Mouse (Mus musculus): Measurements from ENCODE around the gene Itfg2. TPM values are rescaled to one million over a fixed set of nuclear protein-coding genes. Genes with fewer than 3 reads are reported as not detected.
A peak's percentile ranks its signal among the peaks of the same experiment; 100 is the strongest.

Itfg2 gene
- 41.7 and 46.0 TPM in 2 replicates for polyA plus RNA-seq (2015; fragmentation: Nextera tagmentation; extraction: Ambion mirVana)

- Histone ChIP-seq H3K9ac (peak within 1 kb of the TSS; percentile 74), H3K4me1 (replicated peaks) (peaks cover 9% of the 10 kb centered on the region), H3K9me3 (no peaks in the 10 kb centered on the region), H3K27ac (peak within 1 kb of the TSS; percentile 97), H3K4me2 (peak within 1 kb of the TSS; percentile 69), H3K4me3 (peak within 1 kb of the TSS; percentile 55), H3K27me3 (no peaks in the 10 kb centered on the region), H3K36me3 (peaks cover 23% of the 10 kb centered on the region)
- WGBS = under 1% methylated on average over 42 of the region's 42 CpGs
- ATAC-seq (ENCODE audit: low FRiP score) = peak; percentile 96
These were observed at the start of gene Itfg2 for GRCm38 (mm10) chr6:128424269-128425019. TSS of gene Itfg2 (minus strand) at chr6:128424931.

- H3K27ac ChIP-seq = no peak overlapping the region
- 96% methylated on average over 6 of the region's 6 CpGs for WGBS
- H3K9me3 ChIP-seq = no peaks in the 10 kb centered on the region
- H3K4me2 ChIP-seq = no peak overlapping the region
- H3K4me1 ChIP-seq (replicated peaks) = no peaks in the 10 kb centered on the region
- H3K4me3 ChIP-seq = no peak overlapping the region
- no peaks in the 10 kb centered on the region for H3K36me3 ChIP-seq
- ATAC-seq (ENCODE audit: low FRiP score) = no peak
- H3K27me3 ChIP-seq = no peaks in the 10 kb centered on the region
- no peak overlapping the region for H3K9ac ChIP-seq
These were observed 49.4 kb upstream of the Itfg2 start for GRCm38 (mm10) chr6:128474112-128474511.

- no peak for ATAC-seq (ENCODE audit: low FRiP score)
- WGBS = 10% methylated on average over 9 of the region's 12 CpGs
These were observed 44.7 kb upstream of the Itfg2 start for GRCm38 (mm10) chr6:128469451-128469850.

GRCm38 (mm10) chr6:128467298-128467697 is 42.6 kb upstream of the Itfg2 start:
- Histone ChIP-seq H3K4me2 (no peak overlapping the region), H3K9ac (no peak overlapping the region), H3K27ac (no peak overlapping the region), H3K4me3 (no peak overlapping the region), H3K9me3 (no peaks in the 10 kb centered on the region), H3K27me3 (no peaks in the 10 kb centered on the region), H3K4me1 (replicated peaks) (no peaks in the 10 kb centered on the region), H3K36me3 (no peaks in the 10 kb centered on the region)
- 55% methylated on average over 2 of the region's 2 CpGs for WGBS
- ATAC-seq (ENCODE audit: low FRiP score) = no peak

More at GRCm38 (mm10) chr6:128469451-128469850, 44.7 kb upstream of the Itfg2 start:
- no peak overlapping the region for H3K9ac ChIP-seq
- H3K4me1 ChIP-seq (replicated peaks) = no peaks in the 10 kb centered on the region
- no peaks in the 10 kb centered on the region for H3K27me3 ChIP-seq
- no peaks in the 10 kb centered on the region for H3K9me3 ChIP-seq
- no peaks in the 10 kb centered on the region for H3K36me3 ChIP-seq
- no peak overlapping the region for H3K27ac ChIP-seq
- H3K4me3 ChIP-seq = no peak overlapping the region
- no peak overlapping the region for H3K4me2 ChIP-seq

GRCm38 (mm10) chr6:128466563-128466962 is 41.8 kb upstream of the Itfg2 start:
- ATAC-seq (ENCODE audit: low FRiP score) = no peak
- no peaks in the 10 kb centered on the region for H3K36me3 ChIP-seq
- H3K27ac ChIP-seq = no peak overlapping the region
- H3K4me2 ChIP-seq = no peak overlapping the region
- H3K27me3 ChIP-seq = no peaks in the 10 kb centered on the region
- no peak overlapping the region for H3K4me3 ChIP-seq
- 58% methylated on average over 3 of the region's 3 CpGs for WGBS
- no peaks in the 10 kb centered on the region for H3K9me3 ChIP-seq
- H3K4me1 ChIP-seq (replicated peaks) = no peaks in the 10 kb centered on the region
- H3K9ac ChIP-seq = no peak overlapping the region

- H3K9ac ChIP-seq = no peak overlapping the region
- no peaks in the 10 kb centered on the region for H3K27me3 ChIP-seq
- no peak overlapping the region for H3K4me3 ChIP-seq
- no peaks in the 10 kb centered on the region for H3K4me1 ChIP-seq (replicated peaks)
- ATAC-seq (ENCODE audit: low FRiP score) = no peak
- H3K4me2 ChIP-seq = no peak overlapping the region
- WGBS = 28% methylated on average over 7 of the region's 7 CpGs
- H3K27ac ChIP-seq = no peak overlapping the region
- H3K9me3 ChIP-seq = no peaks in the 10 kb centered on the region
- no peaks in the 10 kb centered on the region for H3K36me3 ChIP-seq
These were observed 41.3 kb upstream of the Itfg2 start for GRCm38 (mm10) chr6:128466043-128466442.

GRCm38 (mm10) chr6:128464996-128465395 is 40.3 kb upstream of the Itfg2 start:
- Histone ChIP-seq H3K9me3 (no peaks in the 10 kb centered on the region), H3K4me2 (no peak overlapping the region), H3K4me3 (no peak overlapping the region), H3K36me3 (no peaks in the 10 kb centered on the region), H3K9ac (no peak overlapping the region), H3K27ac (no peak overlapping the region), H3K27me3 (no peaks in the 10 kb centered on the region), H3K4me1 (replicated peaks) (no peaks in the 10 kb centered on the region)
- ATAC-seq (ENCODE audit: low FRiP score) = no peak
- WGBS = 86% methylated on average over 4 of the region's 4 CpGs

- no peaks in the 10 kb centered on the region for H3K36me3 ChIP-seq
- H3K4me2 ChIP-seq = no peak overlapping the region
- H3K4me3 ChIP-seq = no peak overlapping the region
- H3K4me1 ChIP-seq (replicated peaks) = no peaks in the 10 kb centered on the region
- no peak for ATAC-seq (ENCODE audit: low FRiP score)
- H3K27me3 ChIP-seq = no peaks in the 10 kb centered on the region
- no peak overlapping the region for H3K9ac ChIP-seq
- H3K27ac ChIP-seq = no peak overlapping the region
- H3K9me3 ChIP-seq = no peaks in the 10 kb centered on the region
These were observed 36.9 kb upstream of the Itfg2 start for GRCm38 (mm10) chr6:128461606-128462005.

- ATAC-seq (ENCODE audit: low FRiP score) = no peak
- no peaks in the 10 kb centered on the region for H3K27me3 ChIP-seq
- no peak overlapping the region for H3K9ac ChIP-seq
- WGBS = 82% methylated on average over 14 of the region's 14 CpGs
- no peaks in the 10 kb centered on the region for H3K36me3 ChIP-seq
- no peak overlapping the region for H3K27ac ChIP-seq
- no peaks in the 10 kb centered on the region for H3K9me3 ChIP-seq
- no peaks in the 10 kb centered on the region for H3K4me1 ChIP-seq (replicated peaks)
- H3K4me2 ChIP-seq = no peak overlapping the region
- no peak overlapping the region for H3K4me3 ChIP-seq
These were observed 36.2 kb upstream of the Itfg2 start for GRCm38 (mm10) chr6:128460729-128461503.

GRCm38 (mm10) chr6:128460321-128460720 is 35.6 kb upstream of the Itfg2 start:
- 62% methylated on average over 1 of the region's 2 CpGs for WGBS
- no peak for ATAC-seq (ENCODE audit: low FRiP score)
- no peaks in the 10 kb centered on the region for H3K27me3 ChIP-seq

GRCm38 (mm10) chr6:128457186-128457585 is 32.5 kb upstream of the Itfg2 start:
- Histone ChIP-seq H3K4me3 (no peak overlapping the region), H3K36me3 (no peaks in the 10 kb centered on the region), H3K9ac (no peak overlapping the region), H3K27me3 (no peaks in the 10 kb centered on the region), H3K9me3 (no peaks in the 10 kb centered on the region), H3K4me2 (no peak overlapping the region), H3K27ac (no peak overlapping the region), H3K4me1 (replicated peaks) (no peaks in the 10 kb centered on the region)
- WGBS = 87% methylated on average over 5 of the region's 5 CpGs
- ATAC-seq (ENCODE audit: low FRiP score) = no peak

More at GRCm38 (mm10) chr6:128460321-128460720, 35.6 kb upstream of the Itfg2 start:
- H3K27ac ChIP-seq = no peak overlapping the region
- H3K9me3 ChIP-seq = no peaks in the 10 kb centered on the region
- H3K4me3 ChIP-seq = no peak overlapping the region
- H3K4me2 ChIP-seq = no peak overlapping the region
- no peaks in the 10 kb centered on the region for H3K36me3 ChIP-seq
- H3K4me1 ChIP-seq (replicated peaks) = no peaks in the 10 kb centered on the region
- H3K9ac ChIP-seq = no peak overlapping the region

GRCm38 (mm10) chr6:128455835-128456605 is 31.3 kb upstream of the Itfg2 start:
- WGBS = 88% methylated on average over 12 of the region's 12 CpGs
- Histone ChIP-seq H3K9ac (no peak overlapping the region), H3K4me3 (no peak overlapping the region), H3K27ac (no peak overlapping the region), H3K27me3 (no peaks in the 10 kb centered on the region), H3K4me1 (replicated peaks) (no peaks in the 10 kb centered on the region), H3K36me3 (no peaks in the 10 kb centered on the region), H3K4me2 (no peak overlapping the region), H3K9me3 (no peaks in the 10 kb centered on the region)
- no peak for ATAC-seq (ENCODE audit: low FRiP score)
